Mouse (Mus musculus) midbrain, postnatal 0 days (tissue): ENCODE results near the gene Tlk1. TPM values are rescaled to one million over a fixed set of nuclear protein-coding genes. Genes with fewer than 3 reads are reported as not detected.

ENCODE experiments used
- ATAC-seq: fragments of 200-750 bp; cut with Nextera tagmentation; 2 replicates; pipeline ENCODE4 v1.8.0; 2017; ENCODE audit warnings: moderate number of reproducible peaks, mild to moderate bottlenecking, moderate TSS enrichment, moderate library complexity; ENCODE audit not compliant: low FRiP score
- DNase-seq: peaks from one replicate; pipeline ENCODE4 v3.0.0-alpha.2; 2015; ENCODE audit warnings: low spot score
- H3K27ac ChIP-seq: fragments of 300-500 bp; sonication (generic); 2 replicates; pipeline ENCODE4 v1.5.1; 2014; ENCODE audit warnings: low read depth, mild to moderate bottlenecking, low read length, mixed read lengths
- H3K27me3 ChIP-seq: fragments of 300-500 bp; sonication (generic); 2 replicates; pipeline ENCODE4 v1.6.1; 2014; ENCODE audit warnings: low read length, control low read depth, mixed read lengths; ENCODE audit not compliant: insufficient read depth
- H3K36me3 ChIP-seq: fragments of 300-500 bp; sonication (generic); 2 replicates; pipeline ENCODE4 v1.6.1; 2014; ENCODE audit warnings: low read length, control low read depth, mixed read lengths; ENCODE audit not compliant: insufficient read depth
- H3K4me1 ChIP-seq: fragments of 300-500 bp; sonication (generic); 2 replicates; pipeline ENCODE4 v1.6.1; 2014; ENCODE audit warnings: mild to moderate bottlenecking, control low read depth, antibody characterized with exemption, low read length, mixed read lengths; ENCODE audit not compliant: insufficient read depth
- H3K4me2 ChIP-seq: fragments of 300-500 bp; sonication (generic); 2 replicates; pipeline ENCODE4 v1.6.1; 2014; ENCODE audit warnings: low read depth, mild to moderate bottlenecking, low read length, mixed read lengths; ENCODE audit not compliant: poor library complexity, severe bottlenecking
- H3K4me3 ChIP-seq: fragments of 300-500 bp; sonication (generic); 2 replicates; pipeline ENCODE4 v1.5.1; 2014; ENCODE audit warnings: low read depth, mild to moderate bottlenecking, low read length, moderate library complexity
- H3K9ac ChIP-seq: fragments of 300-500 bp; sonication (generic); replicated peaks from 2 replicates; pipeline ENCODE4 v1.6.1; 2014; ENCODE audit warnings: mild to moderate bottlenecking, low read length, moderate library complexity, mixed read lengths; ENCODE audit not compliant: poor library complexity, severe bottlenecking
- H3K9me3 ChIP-seq: fragments of 300-500 bp; sonication (generic); 2 replicates; pipeline ENCODE4 v1.6.1; 2016; ENCODE audit warnings: low read length, control low read depth
- CTCF ChIP-seq: IDR thresholded peaks from 2 replicates; pipeline ENCODE4 v1.5.1; 2016; ENCODE audit warnings: antibody characterized with exemption, mild to moderate bottlenecking
- WGBS: fragments of 180-500 bp; shearing (Covaris S2); extraction: QIAGEN DNeasy Blood & Tissue Kit; methylation state at CpG from one replicate; pipeline ENCODE4 v1.1.7; 2014; 5-methylcytosine and 5-hydroxymethylcytosine counted together
- polyA plus RNA-seq: library from polyadenylated mRNA; unstranded; fragments of >200 nt; fragmentation: Nextera tagmentation; extraction: Ambion mirVana; gene quantifications from 2 replicates; pipeline ENCODE4 v1.2.1, GENCODE M21; 2015
- total RNA-seq: library from RNA; depleted of rRNA; stranded (reverse); fragments of >200 nt; gene quantifications from 2 replicates; pipeline ENCODE4 v1.2.3, GENCODE M21; 2014

The Tlk1 gene
- total and polyA plus RNA-seq, 2 experiments from 2014 or later: 22.1 to 25.0 TPM

DNA sequence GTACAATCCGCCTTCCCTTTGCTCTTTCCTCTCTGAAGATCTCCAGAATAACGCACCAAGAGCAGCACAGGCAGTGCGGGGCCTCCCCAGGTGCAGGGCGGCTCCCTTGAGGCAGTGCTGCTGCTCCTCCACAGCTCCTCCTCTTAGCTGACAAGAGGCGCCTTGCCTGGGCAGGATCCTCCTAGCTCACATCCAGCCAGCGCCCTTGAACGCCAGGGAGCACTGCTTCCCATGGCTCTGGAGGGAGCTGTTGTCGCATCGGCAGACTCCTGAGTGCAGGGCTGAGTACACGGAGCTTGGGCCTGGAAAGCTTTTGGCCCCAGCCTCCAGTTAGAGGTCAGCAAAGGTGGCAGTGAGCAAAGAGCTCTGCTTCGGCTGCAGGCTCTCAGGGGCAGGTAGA lies 135.3 kb downstream of the Tlk1 start:
- TF ChIP-seq CTCF: no peak
- H3K36me3 ChIP-seq: peaks cover 52% of the 10 kb centered on the region
- H3K4me2 ChIP-seq: no peak overlapping the region
- ATAC-seq (no peak), DNase-seq (no peak)
- H3K4me1 ChIP-seq: no peaks in the 10 kb centered on the region
- no peak overlapping the region for H3K9ac ChIP-seq
- H3K27me3 ChIP-seq: no peaks in the 10 kb centered on the region
- no peak overlapping the region for H3K27ac ChIP-seq
- no peak overlapping the region for H3K4me3 ChIP-seq
- H3K9me3 ChIP-seq: no peaks in the 10 kb centered on the region
- 86% methylated on average over 11 of the region's 11 CpGs for WGBS

DNA sequence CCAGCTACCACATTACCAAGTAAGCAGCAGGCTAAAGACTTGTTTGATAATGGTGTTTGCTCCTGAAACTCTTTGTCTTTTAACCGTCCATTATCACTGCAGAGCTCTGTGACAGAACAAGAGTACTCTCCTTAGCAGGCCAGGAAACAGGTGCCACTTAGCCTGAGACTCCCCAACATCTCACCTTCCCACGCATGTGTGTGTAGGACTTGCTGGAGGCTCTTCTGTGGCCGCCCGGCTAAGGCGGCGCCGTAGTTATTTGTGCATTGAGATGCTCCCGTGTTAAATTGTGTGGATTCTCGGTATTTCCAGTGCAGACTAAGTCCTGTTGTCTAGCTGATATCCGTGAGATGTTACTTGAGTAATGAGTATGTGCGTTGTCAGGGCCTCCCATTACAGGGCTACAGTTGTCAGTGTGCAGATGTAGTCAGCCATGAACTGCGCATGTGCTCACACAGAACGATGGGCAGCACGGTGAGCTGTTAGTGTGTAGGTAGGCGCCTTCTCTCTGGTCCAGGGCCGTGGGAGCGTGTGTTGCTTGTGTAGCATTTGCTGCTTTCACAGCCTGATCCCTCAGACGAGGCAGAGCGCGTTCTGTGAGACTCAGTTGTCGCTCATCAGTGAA lies 137.0 kb downstream of the Tlk1 start:
- H3K36me3 ChIP-seq: peaks cover 66% of the 10 kb centered on the region
- ATAC-seq: no peak
- no peaks in the 10 kb centered on the region for H3K9me3 ChIP-seq
- no peak overlapping the region for H3K4me2 ChIP-seq
- no peak overlapping the region for H3K27ac ChIP-seq
- no peaks in the 10 kb centered on the region for H3K27me3 ChIP-seq
- whole genome bisulfite sequencing: 92% methylated on average over 21 of the region's 21 CpGs
- H3K4me3 ChIP-seq: no peak overlapping the region
- DNase-seq: no peak
- no peak for TF ChIP-seq CTCF
- no peak overlapping the region for H3K9ac ChIP-seq
- no peaks in the 10 kb centered on the region for H3K4me1 ChIP-seq

DNA sequence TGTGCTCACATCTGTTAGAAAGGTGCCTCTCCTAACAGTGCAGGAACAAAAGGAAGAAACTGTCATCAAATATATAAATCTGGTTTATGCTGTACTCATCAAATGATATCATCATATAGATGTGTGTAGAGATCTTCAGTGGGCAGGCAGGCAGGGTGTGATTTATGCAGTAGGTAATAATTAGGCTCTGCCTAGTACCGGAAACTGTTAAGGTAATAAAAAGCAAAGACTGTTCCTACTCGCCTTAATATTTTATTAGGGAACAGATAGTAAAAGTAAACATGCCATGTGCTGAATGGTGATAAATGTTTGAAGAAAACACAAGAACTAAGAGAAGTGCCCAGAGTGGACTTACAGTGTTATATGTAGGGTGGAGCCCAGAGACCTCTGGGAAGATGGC lies 143.2 kb downstream of the Tlk1 start:
- DNase-seq (no peak), ATAC-seq (no peak)
- H3K36me3 ChIP-seq: peaks cover 59% of the 10 kb centered on the region
- WGBS: 86% methylated on average over 2 of the region's 2 CpGs
- H3K27me3 ChIP-seq: no peaks in the 10 kb centered on the region
- TF ChIP-seq CTCF: no peak
- no peak overlapping the region for H3K27ac ChIP-seq
- no peak overlapping the region for H3K4me2 ChIP-seq
- H3K9me3 ChIP-seq: no peaks in the 10 kb centered on the region
- no peak overlapping the region for H3K4me3 ChIP-seq
- H3K9ac ChIP-seq: no peak overlapping the region
- no peaks in the 10 kb centered on the region for H3K4me1 ChIP-seq

DNA sequence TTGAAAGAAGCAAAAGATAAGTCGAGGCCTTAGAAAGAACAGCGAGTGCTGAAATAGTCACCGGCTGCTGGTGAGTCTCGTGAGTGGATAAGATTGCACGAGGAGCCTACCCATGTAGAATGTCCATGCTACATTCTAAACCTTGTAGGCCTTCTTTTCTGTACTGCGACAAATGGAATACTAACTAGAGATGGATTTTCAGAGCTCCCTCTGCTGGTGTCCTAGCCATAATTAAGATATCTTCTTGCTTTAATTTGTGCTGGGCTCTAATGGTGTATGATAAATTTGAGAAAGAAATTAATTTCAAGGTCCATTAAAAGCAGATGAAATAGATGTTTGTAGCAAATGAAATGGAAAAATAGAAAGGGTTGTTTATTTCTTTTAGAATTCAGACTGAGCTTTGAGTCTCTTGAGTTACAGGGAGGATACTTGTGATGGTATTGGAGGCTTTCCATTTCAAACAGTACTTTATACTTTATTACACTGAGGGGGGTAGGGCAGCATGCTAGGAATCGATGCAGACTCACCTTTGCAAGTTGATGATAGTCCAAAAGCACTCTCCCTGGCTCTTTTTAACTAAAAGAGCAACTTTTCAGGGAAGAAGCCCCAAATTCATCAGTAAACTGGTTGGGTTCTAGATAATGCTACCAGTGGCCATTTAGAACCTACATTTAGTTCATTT lies 151.9 kb downstream of the Tlk1 start:
- H3K9me3 ChIP-seq: no peaks in the 10 kb centered on the region
- peaks cover 4% of the 10 kb centered on the region for H3K36me3 ChIP-seq
- no peak overlapping the region for H3K9ac ChIP-seq
- peak; percentile 67 for TF ChIP-seq CTCF
- 68% methylated on average over 7 of the region's 7 CpGs for WGBS
- H3K27me3 ChIP-seq: no peaks in the 10 kb centered on the region
- no peak overlapping the region for H3K27ac ChIP-seq
- no peak overlapping the region for H3K4me2 ChIP-seq
- DNase-seq (peak; percentile 53), ATAC-seq (no peak)
- H3K4me3 ChIP-seq: no peak overlapping the region
- no peaks in the 10 kb centered on the region for H3K4me1 ChIP-seq

DNA sequence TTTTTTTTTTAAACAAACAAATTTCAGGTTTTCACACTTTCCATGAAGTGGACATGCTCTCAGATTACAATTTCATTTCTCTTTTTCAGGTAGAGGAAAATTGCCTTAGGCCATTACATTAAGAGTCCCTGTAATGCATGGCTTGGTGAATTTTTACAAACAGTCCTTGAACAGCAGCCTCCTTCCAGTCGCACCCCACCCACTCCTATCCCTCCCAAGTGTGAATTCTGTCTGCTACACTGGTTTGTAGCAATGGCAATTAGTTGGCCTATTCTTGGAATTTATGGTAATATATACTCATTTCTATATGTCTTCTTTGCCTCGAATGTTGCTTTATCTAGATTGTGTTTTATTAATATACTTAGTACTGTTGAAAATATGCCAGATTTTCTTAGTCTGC lies 153.1 kb downstream of the Tlk1 start:
- Histone ChIP-seq H3K27me3 (no peaks in the 10 kb centered on the region), H3K4me1 (no peaks in the 10 kb centered on the region), H3K36me3 (no peaks in the 10 kb centered on the region), H3K27ac (no peak overlapping the region), H3K9me3 (no peaks in the 10 kb centered on the region), H3K4me3 (no peak overlapping the region), H3K9ac (no peak overlapping the region), H3K4me2 (no peak overlapping the region)
- no peak for DNase-seq
- no peak for TF ChIP-seq CTCF
- no peak for ATAC-seq
- WGBS: 82% methylated on average over 2 of the region's 2 CpGs

DNA sequence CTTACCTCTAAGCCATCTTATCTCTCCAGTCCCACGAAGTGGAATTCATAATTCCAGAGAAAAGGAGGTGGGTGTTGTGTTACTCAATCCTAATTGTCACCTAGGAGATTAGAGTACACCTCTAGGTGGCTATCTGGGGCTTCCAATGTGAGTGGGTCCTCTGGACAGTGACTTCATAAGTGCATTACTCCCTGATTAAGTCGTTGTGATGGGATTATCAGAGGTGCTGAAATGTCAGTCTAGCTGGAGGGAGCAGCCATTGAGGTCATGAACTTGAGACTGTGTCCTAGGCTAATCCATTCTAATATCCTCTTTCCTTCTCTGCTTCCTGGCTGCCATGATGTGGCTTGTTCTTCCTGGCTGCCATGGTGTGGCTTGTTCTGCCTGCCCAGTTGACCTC lies 155.6 kb downstream of the Tlk1 start:
- 72% methylated on average over 2 of the region's 2 CpGs for WGBS
- H3K9ac ChIP-seq: no peak overlapping the region
- no peaks in the 10 kb centered on the region for H3K27me3 ChIP-seq
- no peak overlapping the region for H3K4me3 ChIP-seq
- ATAC-seq: no peak
- TF ChIP-seq CTCF: no peak
- H3K36me3 ChIP-seq: no peaks in the 10 kb centered on the region
- H3K27ac ChIP-seq: no peak overlapping the region
- DNase-seq: no peak
- H3K9me3 ChIP-seq: no peaks in the 10 kb centered on the region
- no peak overlapping the region for H3K4me2 ChIP-seq
- H3K4me1 ChIP-seq: no peaks in the 10 kb centered on the region
